Mouse (Mus musculus): ENCODE measurements around the gene Gm13696. TPM values are rescaled to one million over a fixed set of nuclear protein-coding genes. Genes with fewer than 3 reads are reported as not detected.

Gene Gm13696
- not detected in 2 replicates for polyA plus RNA-seq (2012; rRNA removed; ENCODE audit: low replicate concordance)

GRCm38 (mm10) chr2:83972823-83973222, at the start of gene Gm13696:
Gene Gm13696 (plus strand): TSS chr2:83973123.

GRCm38 (mm10) chr2:83940931-83941361, 32.0 kb upstream of the Gm13696 start, which contains the start of gene Zswim2:
Gene Zswim2 (minus strand): TSS chr2:83941228.

GRCm38 (mm10) chr2:83955393-83955792, 17.5 kb upstream of the Gm13696 start, which contains the start of gene Gm13698:
Gene Gm13698 (plus strand): TSS chr2:83955693.

GRCm38 (mm10) chr2:83961203-83961602, 11.7 kb upstream of the Gm13696 start, which contains the start of gene Gm13693:
Gene Gm13693 (plus strand): TSS chr2:83961503.

GRCm38 (mm10) chr2:83967013-83967412, 5.9 kb upstream of the Gm13696 start, which contains the start of gene Gm13695:
Gene Gm13695 (plus strand): TSS chr2:83967313.

GRCm38 (mm10) chr2:83978633-83979032, 5.7 kb downstream of the Gm13696 start, which contains the start of gene Gm13694:
Gene Gm13694 (plus strand): TSS chr2:83978933.

GRCm38 (mm10) chr2:83984443-83984842, 11.5 kb downstream of the Gm13696 start, which contains the start of gene Gm13697:
Gene Gm13697 (plus strand): TSS chr2:83984743.

GRCm38 (mm10) chr2:83990253-83990652, 17.3 kb downstream of the Gm13696 start, which contains the start of gene Gm13691:
Gene Gm13691 (plus strand): TSS chr2:83990553.

Other genes starting within 250 kb of the Gm13696 start
- 18.5 and 45.7 TPM in 2 replicates for gene Itgav, start 248.7 kb upstream of the Gm13696 start, polyA plus RNA-seq (2012; rRNA removed; ENCODE audit: low replicate concordance)
- gene Fam171b, start 160.5 kb upstream of the Gm13696 start, polyA plus RNA-seq (2012; rRNA removed; ENCODE audit: low replicate concordance) = 1.1 and 3.3 TPM in 2 replicates
- not detected in 2 replicates for gene Zswim2, start 31.9 kb upstream of the Gm13696 start, polyA plus RNA-seq (2012; rRNA removed; ENCODE audit: low replicate concordance)
- not detected in 2 replicates for gene Gm13698, start 17.4 kb upstream of the Gm13696 start, polyA plus RNA-seq (2012; rRNA removed; ENCODE audit: low replicate concordance)
- gene Gm13693, start 11.6 kb upstream of the Gm13696 start, polyA plus RNA-seq (2012; rRNA removed; ENCODE audit: low replicate concordance) = not detected in 2 replicates
- not detected in 2 replicates for gene Gm13695, start 5.8 kb upstream of the Gm13696 start, polyA plus RNA-seq (2012; rRNA removed; ENCODE audit: low replicate concordance)
- not detected in 2 replicates for gene Gm13694, start 5.8 kb downstream of the Gm13696 start, polyA plus RNA-seq (2012; rRNA removed; ENCODE audit: low replicate concordance)
- not detected in 2 replicates for gene Gm13697, start 11.6 kb downstream of the Gm13696 start, polyA plus RNA-seq (2012; rRNA removed; ENCODE audit: low replicate concordance)
- not detected in 2 replicates for gene Gm13691, start 17.4 kb downstream of the Gm13696 start, polyA plus RNA-seq (2012; rRNA removed; ENCODE audit: low replicate concordance)